Mouse (Mus musculus) retina, embryonic 14.5 days (tissue): ENCODE measurements around the gene C5ar2.
A peak's percentile ranks its signal among the peaks of the same experiment; 100 is the strongest.

Experiments
- DNase-seq: peaks from one replicate; pipeline ENCODE4 v3.0.0-alpha.2; 2015; ENCODE audit warnings: low spot score

C5ar2 gene

DNA sequence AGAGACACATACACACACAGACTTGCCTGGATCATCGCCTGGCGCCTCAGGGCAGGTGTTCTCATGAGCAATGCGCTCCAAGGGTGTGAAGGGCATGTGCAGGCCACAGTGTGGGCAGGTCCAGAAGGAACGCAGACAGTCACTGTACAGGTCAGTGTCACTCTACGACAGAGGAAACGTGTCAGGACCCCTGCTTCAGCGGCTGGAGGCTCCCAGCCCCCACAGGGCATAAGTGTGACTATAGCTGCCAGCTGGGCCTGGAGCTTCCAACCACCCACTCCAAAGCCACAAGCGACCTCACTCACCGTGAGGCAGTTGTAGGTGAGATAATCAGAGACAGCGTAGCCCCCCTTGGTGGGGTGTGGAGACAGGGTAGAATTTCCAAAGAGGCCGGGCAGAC is 45.4 kb downstream of the C5ar2 start:
- no peak for DNase-seq

- no peak for DNase-seq
These were observed 46.8 kb downstream of the C5ar2 start for GRCm38 (mm10) chr7:16197166-16197565.

DNA sequence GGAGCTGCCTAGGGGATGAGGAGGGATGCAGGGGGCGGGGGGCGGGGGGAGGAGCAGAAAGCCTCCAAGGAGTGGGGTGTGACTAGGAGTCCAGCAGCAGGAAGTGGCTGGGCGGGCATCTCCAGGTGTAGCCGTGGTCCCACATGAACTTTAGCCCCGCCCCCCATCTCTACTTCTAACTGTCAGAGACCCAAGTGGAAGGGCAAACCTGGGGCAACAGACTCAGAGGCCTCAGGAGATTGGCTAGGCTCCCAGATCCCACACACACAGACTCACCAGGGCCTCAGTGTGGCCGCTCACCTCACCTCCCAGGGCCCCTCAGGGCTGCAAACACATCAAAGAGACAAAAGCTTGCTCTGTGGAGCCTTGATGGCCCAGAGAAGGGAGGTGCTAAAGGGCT is 47.3 kb downstream of the C5ar2 start:
- no peak for DNase-seq

DNA sequence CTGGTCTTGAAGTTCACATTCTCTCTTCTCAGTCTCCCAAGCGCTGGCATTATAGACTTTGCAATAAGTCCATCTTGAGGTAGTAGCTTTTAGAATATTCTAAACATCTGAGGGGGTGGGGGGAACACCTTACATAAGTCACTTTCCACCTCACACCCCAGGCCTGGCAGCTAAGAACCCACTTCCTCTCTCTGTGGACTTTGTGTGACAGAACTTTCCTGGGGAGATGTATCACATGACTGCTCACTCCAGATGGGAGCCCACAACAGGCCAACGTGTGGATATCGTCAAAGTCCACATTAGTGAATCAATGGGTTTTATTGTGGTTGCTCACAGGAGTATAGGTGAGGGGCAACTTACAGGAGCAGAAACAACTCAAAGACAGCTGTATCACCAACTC is 50.3 kb downstream of the C5ar2 start:
- DNase-seq = no peak

DNA sequence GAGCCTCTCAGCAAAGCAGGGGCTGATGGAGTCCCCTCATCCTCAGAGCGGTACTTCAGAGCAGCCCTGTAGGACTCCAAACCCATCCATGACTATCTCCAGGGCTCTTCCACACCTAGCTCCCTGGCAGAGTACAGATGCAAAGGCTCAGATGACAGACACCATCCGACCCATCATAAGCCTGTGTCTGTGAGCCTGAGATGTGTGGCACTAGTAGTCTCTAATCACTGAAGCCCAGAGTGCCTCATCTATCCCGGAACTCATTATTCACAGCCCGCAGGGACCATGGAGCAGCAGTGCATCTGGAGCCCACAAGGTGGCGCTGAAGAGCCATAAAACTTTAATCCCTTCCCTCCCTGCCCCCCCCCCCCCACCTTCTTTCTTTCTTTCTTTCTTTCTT is 51.6 kb downstream of the C5ar2 start:
- DNase-seq = peak; percentile 93

GRCm38 (mm10) chr7:16187494-16187893 is 56.5 kb downstream of the C5ar2 start:
- DNase-seq = no peak
